Mouse (Mus musculus) midbrain, embryonic 13.5 days (tissue): Measurements from ENCODE around the gene Mpg. TPM values are rescaled to one million over a fixed set of nuclear protein-coding genes. Genes with fewer than 3 reads are reported as not detected.
A peak's percentile ranks its signal among the peaks of the same experiment; 100 is the strongest.

Experiments used
- ATAC-seq: fragments of 200-750 bp; cut with Nextera tagmentation; 2 replicates; pipeline ENCODE4 v1.8.0; 2017; ENCODE audit warnings: mild to moderate bottlenecking, moderate TSS enrichment, moderate library complexity
- H3K27ac ChIP-seq: fragments of 300-500 bp; sonication (generic); 2 replicates; pipeline ENCODE4 v1.5.1; 2015; ENCODE audit warnings: inconsistent platforms, mild to moderate bottlenecking, moderate library complexity
- H3K27me3 ChIP-seq: fragments of 300-500 bp; sonication (generic); 2 replicates; pipeline ENCODE4 v1.6.1; 2015; ENCODE audit warnings: mild to moderate bottlenecking, inconsistent platforms
- H3K36me3 ChIP-seq: fragments of 300-500 bp; sonication (generic); 2 replicates; pipeline ENCODE4 v1.6.1; 2015; ENCODE audit warnings: mild to moderate bottlenecking, inconsistent platforms
- H3K4me1 ChIP-seq: fragments of 300-500 bp; sonication (generic); replicated peaks from 2 replicates; pipeline ENCODE4 v1.6.1; 2015; ENCODE audit warnings: inconsistent platforms
- H3K4me2 ChIP-seq: fragments of 300-500 bp; sonication (generic); replicated peaks from 2 replicates; pipeline ENCODE4 v1.6.1; 2015; ENCODE audit warnings: moderate library complexity, mild to moderate bottlenecking, inconsistent platforms
- H3K4me3 ChIP-seq: fragments of 300-500 bp; sonication (generic); replicated peaks from 2 replicates; pipeline ENCODE4 v1.5.1; 2015; ENCODE audit warnings: mild to moderate bottlenecking, inconsistent platforms
- H3K9ac ChIP-seq: fragments of 300-500 bp; sonication (generic); replicated peaks from 2 replicates; pipeline ENCODE4 v1.6.1; 2015; ENCODE audit warnings: mild to moderate bottlenecking, inconsistent platforms
- H3K9me3 ChIP-seq: fragments of 300-500 bp; sonication (generic); 2 replicates; pipeline ENCODE4 v1.6.1; 2016; ENCODE audit warnings: mild to moderate bottlenecking, inconsistent platforms
- WGBS: fragments of 180-500 bp; shearing (Covaris S2); methylation state at CpG from one replicate; pipeline ENCODE4 v1.1.7; 2015; 5-methylcytosine and 5-hydroxymethylcytosine counted together
- polyA plus RNA-seq: library from polyadenylated mRNA; unstranded; fragments of >200 nt; fragmentation: Nextera tagmentation; extraction: Ambion mirVana; gene quantifications from 2 replicates; pipeline ENCODE4 v1.2.1, GENCODE M21; 2015

The Mpg gene
- 34.1 and 35.2 TPM in 2 replicates for polyA plus RNA-seq

- Histone ChIP-seq H3K36me3 (peaks cover 27% of the 10 kb centered on the region), H3K9ac (peak within 1 kb of the TSS; percentile 86), H3K4me1 (peaks cover 29% of the 10 kb centered on the region), H3K27me3 (peaks cover 35% of the 10 kb centered on the region), H3K4me2 (peak within 1 kb of the TSS; percentile 71), H3K4me3 (peak within 1 kb of the TSS; percentile 70), H3K27ac (peak within 1 kb of the TSS; percentile 65), H3K9me3 (no peaks in the 10 kb centered on the region)
- ATAC-seq: peak; percentile 84
- WGBS: 4% methylated on average over 47 of the region's 47 CpGs
Measured at GRCm38 (mm10) chr11:32226124-32226871, at the start of gene Mpg. Gene Mpg (plus strand): TSS chr11:32226505.

- Histone ChIP-seq H3K4me1 (no peaks in the 10 kb centered on the region), H3K4me2 (no peak overlapping the region), H3K27ac (no peak overlapping the region), H3K27me3 (no peaks in the 10 kb centered on the region), H3K36me3 (no peaks in the 10 kb centered on the region), H3K9me3 (no peaks in the 10 kb centered on the region), H3K9ac (no peak overlapping the region), H3K4me3 (no peak overlapping the region)
- no peak for ATAC-seq
- WGBS: 91% methylated on average over 1 of the region's 1 CpGs
Measured at GRCm38 (mm10) chr11:32178506-32178905, 47.8 kb upstream of the Mpg start.

GRCm38 (mm10) chr11:32181246-32181645 is 45.1 kb upstream of the Mpg start:
- WGBS: 86% methylated on average over 4 of the region's 4 CpGs
- no peak overlapping the region for H3K27ac ChIP-seq
- H3K4me3 ChIP-seq: no peak overlapping the region
- H3K4me2 ChIP-seq: no peak overlapping the region
- H3K9ac ChIP-seq: no peak overlapping the region
- ATAC-seq: no peak
- no peaks in the 10 kb centered on the region for H3K27me3 ChIP-seq
- no peaks in the 10 kb centered on the region for H3K36me3 ChIP-seq
- H3K9me3 ChIP-seq: no peaks in the 10 kb centered on the region
- no peaks in the 10 kb centered on the region for H3K4me1 ChIP-seq

- H3K27me3 ChIP-seq: no peaks in the 10 kb centered on the region
- H3K4me3 ChIP-seq: no peak overlapping the region
- 53% methylated on average over 23 of the region's 25 CpGs for WGBS
- H3K4me2 ChIP-seq: no peak overlapping the region
- H3K9ac ChIP-seq: no peak overlapping the region
- no peak overlapping the region for H3K27ac ChIP-seq
- no peaks in the 10 kb centered on the region for H3K4me1 ChIP-seq
- no peaks in the 10 kb centered on the region for H3K9me3 ChIP-seq
- ATAC-seq: peak; percentile 83
- no peaks in the 10 kb centered on the region for H3K36me3 ChIP-seq
Measured at GRCm38 (mm10) chr11:32181973-32182868, 44.1 kb upstream of the Mpg start.

GRCm38 (mm10) chr11:32184469-32184868 is 41.8 kb upstream of the Mpg start:
- no peak overlapping the region for H3K9ac ChIP-seq
- no peaks in the 10 kb centered on the region for H3K27me3 ChIP-seq
- H3K4me1 ChIP-seq: no peaks in the 10 kb centered on the region
- H3K9me3 ChIP-seq: no peaks in the 10 kb centered on the region
- H3K27ac ChIP-seq: no peak overlapping the region
- 93% methylated on average over 8 of the region's 8 CpGs for WGBS
- no peak for ATAC-seq
- no peak overlapping the region for H3K4me3 ChIP-seq
- H3K36me3 ChIP-seq: no peaks in the 10 kb centered on the region
- H3K4me2 ChIP-seq: no peak overlapping the region

- no peak overlapping the region for H3K9ac ChIP-seq
- no peaks in the 10 kb centered on the region for H3K36me3 ChIP-seq
- no peak overlapping the region for H3K4me2 ChIP-seq
- 80% methylated on average over 3 of the region's 3 CpGs for WGBS
- no peak for ATAC-seq
- no peak overlapping the region for H3K4me3 ChIP-seq
- H3K27me3 ChIP-seq: no peaks in the 10 kb centered on the region
- H3K9me3 ChIP-seq: no peaks in the 10 kb centered on the region
- no peak overlapping the region for H3K27ac ChIP-seq
- no peaks in the 10 kb centered on the region for H3K4me1 ChIP-seq
Measured at GRCm38 (mm10) chr11:32186031-32186430, 40.3 kb upstream of the Mpg start.

- Histone ChIP-seq H3K4me1 (no peaks in the 10 kb centered on the region), H3K4me3 (no peak overlapping the region), H3K9me3 (no peaks in the 10 kb centered on the region), H3K27ac (no peak overlapping the region), H3K36me3 (no peaks in the 10 kb centered on the region), H3K27me3 (no peaks in the 10 kb centered on the region), H3K4me2 (no peak overlapping the region), H3K9ac (no peak overlapping the region)
- no peak for ATAC-seq
- WGBS: 89% methylated on average over 4 of the region's 4 CpGs
Measured at GRCm38 (mm10) chr11:32187256-32187655, 39.0 kb upstream of the Mpg start.

- no peak overlapping the region for H3K4me3 ChIP-seq
- H3K9ac ChIP-seq: no peak overlapping the region
- no peak overlapping the region for H3K27ac ChIP-seq
- no peaks in the 10 kb centered on the region for H3K27me3 ChIP-seq
- no peaks in the 10 kb centered on the region for H3K9me3 ChIP-seq
- no peaks in the 10 kb centered on the region for H3K4me1 ChIP-seq
- ATAC-seq: no peak
- no peaks in the 10 kb centered on the region for H3K36me3 ChIP-seq
- WGBS: 83% methylated on average over 12 of the region's 12 CpGs
- no peak overlapping the region for H3K4me2 ChIP-seq
Measured at GRCm38 (mm10) chr11:32188881-32189280, 37.4 kb upstream of the Mpg start.

- Histone ChIP-seq H3K4me3 (no peak overlapping the region), H3K4me1 (no peaks in the 10 kb centered on the region), H3K4me2 (no peak overlapping the region), H3K27me3 (no peaks in the 10 kb centered on the region), H3K9ac (no peak overlapping the region), H3K9me3 (no peaks in the 10 kb centered on the region), H3K27ac (no peak overlapping the region), H3K36me3 (no peaks in the 10 kb centered on the region)
- ATAC-seq: no peak
- WGBS: 69% methylated on average over 5 of the region's 5 CpGs
Measured at GRCm38 (mm10) chr11:32189434-32189833, 36.9 kb upstream of the Mpg start.

GRCm38 (mm10) chr11:32190119-32190518 is 36.2 kb upstream of the Mpg start:
- H3K4me1 ChIP-seq: no peaks in the 10 kb centered on the region

GRCm38 (mm10) chr11:32190603-32191110 is 35.6 kb upstream of the Mpg start:
- Histone ChIP-seq H3K4me1 (no peaks in the 10 kb centered on the region), H3K36me3 (no peaks in the 10 kb centered on the region), H3K9ac (no peak overlapping the region), H3K9me3 (no peaks in the 10 kb centered on the region), H3K4me2 (no peak overlapping the region), H3K27me3 (no peaks in the 10 kb centered on the region), H3K4me3 (no peak overlapping the region), H3K27ac (no peak overlapping the region)
- no peak for ATAC-seq
- WGBS: 80% methylated on average over 13 of the region's 13 CpGs

More at GRCm38 (mm10) chr11:32190119-32190518, 36.2 kb upstream of the Mpg start:
- Histone ChIP-seq H3K4me3 (no peak overlapping the region), H3K27me3 (no peaks in the 10 kb centered on the region), H3K9me3 (no peaks in the 10 kb centered on the region), H3K36me3 (no peaks in the 10 kb centered on the region), H3K4me2 (no peak overlapping the region), H3K27ac (no peak overlapping the region), H3K9ac (no peak overlapping the region)
- no peak for ATAC-seq
- WGBS: 80% methylated on average over 9 of the region's 9 CpGs

GRCm38 (mm10) chr11:32193156-32193555 is 33.1 kb upstream of the Mpg start:
- ATAC-seq: no peak
- 92% methylated on average over 10 of the region's 10 CpGs for WGBS

More at GRCm38 (mm10) chr11:32193156-32193555, 33.1 kb upstream of the Mpg start:
- Histone ChIP-seq H3K9me3 (no peaks in the 10 kb centered on the region), H3K4me3 (no peak overlapping the region), H3K9ac (no peak overlapping the region), H3K36me3 (no peaks in the 10 kb centered on the region), H3K27me3 (no peaks in the 10 kb centered on the region), H3K27ac (no peak overlapping the region), H3K4me1 (peaks cover 5% of the 10 kb centered on the region; the same call in 1 of the 2 replicates), H3K4me2 (no peak overlapping the region)
